Mouse (Mus musculus) C2C12 (cell line): Measurements from ENCODE around the gene Slc6a2.

Experiments used
- CEBPB ChIP-seq: IDR thresholded peaks from one replicate; pipeline ENCODE4 v1.6.1; 2011; ENCODE audit warnings: low read depth, mild to moderate bottlenecking, control low read depth, moderate library complexity
- CTCF ChIP-seq: IDR thresholded peaks from one replicate; pipeline ENCODE4 v1.5.1; 2011; ENCODE audit not compliant: control insufficient read depth, insufficient read depth, insufficient read length
- FOSL1 ChIP-seq: IDR thresholded peaks from one replicate; pipeline ENCODE4 v1.8.0; 2011; ENCODE audit warnings: mild to moderate bottlenecking, low read length; ENCODE audit not compliant: poor library complexity, insufficient read depth, severe bottlenecking
- MAX ChIP-seq: IDR thresholded peaks from one replicate; pipeline ENCODE4 v1.6.1; 2011; ENCODE audit warnings: mild to moderate bottlenecking, control low read depth
- MYOD1 ChIP-seq: IDR thresholded peaks from one replicate; pipeline ENCODE4 v1.6.1; 2011; ENCODE audit warnings: low read depth; ENCODE audit not compliant: control insufficient read depth, insufficient read length
- MYOG ChIP-seq: IDR thresholded peaks from one replicate; pipeline ENCODE4 v1.6.1; 2011; ENCODE audit not compliant: control insufficient read depth, insufficient read length; ENCODE audit errors: extremely low read depth
- USF1 ChIP-seq: IDR thresholded peaks from one replicate; pipeline ENCODE4 v1.6.1; 2011; ENCODE audit warnings: low read depth, mild to moderate bottlenecking, control low read depth, moderate library complexity

DNA sequence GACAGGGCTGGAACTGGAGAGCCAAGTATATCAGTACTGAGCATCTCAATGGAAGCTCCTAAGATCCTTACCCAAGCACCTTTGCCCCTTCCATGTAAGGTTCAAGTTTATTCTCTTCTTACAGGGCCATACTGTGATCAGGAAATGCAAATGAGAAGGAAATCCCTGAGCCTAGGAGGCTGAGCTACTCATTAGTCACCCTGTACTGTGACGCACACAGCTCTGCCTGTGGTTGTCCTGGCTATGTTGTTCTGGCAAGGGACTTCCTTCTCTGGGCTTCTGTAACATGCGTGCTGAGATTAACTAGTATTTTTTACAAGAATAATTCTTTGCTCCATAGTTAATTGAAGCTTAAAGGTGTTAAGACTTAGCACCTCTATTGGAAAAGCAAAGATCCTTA lies 70.8 kb downstream of the Slc6a2 start:
- TF ChIP-seq MAX: no peak
- TF ChIP-seq CTCF: no peak
- no peak for TF ChIP-seq CEBPB
- TF ChIP-seq USF1: no peak
- no peak for TF ChIP-seq MYOG
- no peak for TF ChIP-seq MYOD1
- no peak for TF ChIP-seq FOSL1
